Mouse (Mus musculus): ENCODE results near the gene Rflnb.

Gene Rflnb

GRCm38 (mm10) chr11:76027139-76028071 is at the start of gene Rflnb:
TSS of gene Rflnb (minus strand) at chr11:76027782.
- DNase-seq (ENCODE audit: low read depth), result peak; percentile 60

- DNase-seq (ENCODE audit: low read depth), result no peak
Measured at GRCm38 (mm10) chr11:76077341-76077740, 49.8 kb upstream of the Rflnb start.

- DNase-seq (ENCODE audit: low read depth), result no peak
Measured at GRCm38 (mm10) chr11:76074296-76075093, 46.9 kb upstream of the Rflnb start.

- DNase-seq (ENCODE audit: low read depth), result no peak
Measured at GRCm38 (mm10) chr11:76069816-76070215, 42.2 kb upstream of the Rflnb start.

GRCm38 (mm10) chr11:76066563-76067156 is 39.1 kb upstream of the Rflnb start:
- DNase-seq (ENCODE audit: low read depth), result no peak

- DNase-seq (ENCODE audit: low read depth), result no peak
Measured at GRCm38 (mm10) chr11:76065521-76066095, 38.0 kb upstream of the Rflnb start.

GRCm38 (mm10) chr11:76064411-76064810 is 36.8 kb upstream of the Rflnb start:
- no peak for DNase-seq (ENCODE audit: low read depth)

GRCm38 (mm10) chr11:76060906-76061305 is 33.3 kb upstream of the Rflnb start:
- DNase-seq (ENCODE audit: low read depth), result no peak

- DNase-seq (ENCODE audit: low read depth), result no peak
Measured at GRCm38 (mm10) chr11:76059971-76060370, 32.4 kb upstream of the Rflnb start.

GRCm38 (mm10) chr11:76056487-76056886 is 28.9 kb upstream of the Rflnb start:
- peak; percentile 32 for DNase-seq (ENCODE audit: low read depth)

- DNase-seq (ENCODE audit: low read depth), result no peak
Measured at GRCm38 (mm10) chr11:76052496-76052895, 24.9 kb upstream of the Rflnb start.

GRCm38 (mm10) chr11:76050967-76051512 is 23.5 kb upstream of the Rflnb start:
- DNase-seq (ENCODE audit: low read depth), result no peak

GRCm38 (mm10) chr11:76050509-76050908 is 22.9 kb upstream of the Rflnb start:
- no peak for DNase-seq (ENCODE audit: low read depth)

GRCm38 (mm10) chr11:76045367-76045766 is 17.8 kb upstream of the Rflnb start:
- no peak for DNase-seq (ENCODE audit: low read depth)

- DNase-seq (ENCODE audit: low read depth), result no peak
Measured at GRCm38 (mm10) chr11:76044468-76044867, 16.9 kb upstream of the Rflnb start.

- DNase-seq (ENCODE audit: low read depth), result no peak
Measured at GRCm38 (mm10) chr11:76042882-76043281, 15.3 kb upstream of the Rflnb start.

GRCm38 (mm10) chr11:76042041-76042638 is 14.6 kb upstream of the Rflnb start:
- no peak for DNase-seq (ENCODE audit: low read depth)

GRCm38 (mm10) chr11:76040761-76041376 is 13.3 kb upstream of the Rflnb start:
- DNase-seq (ENCODE audit: low read depth), result no peak

- DNase-seq (ENCODE audit: low read depth), result no peak
Measured at GRCm38 (mm10) chr11:76040106-76040505, 12.5 kb upstream of the Rflnb start.

- DNase-seq (ENCODE audit: low read depth), result no peak
Measured at GRCm38 (mm10) chr11:76039271-76040053, 11.9 kb upstream of the Rflnb start.
